Mouse (Mus musculus) R1 (cell line): ENCODE measurements around the gene Olfr13.
"Not testable (repeated sequence)": the region's sequence is repeated elsewhere in the genome, so short reads cannot be mapped to it uniquely, and the experiment has no call there.

ENCODE experiments used
- DNase-seq: peaks from one replicate; pipeline ENCODE4 v3.0.0-alpha.2; 2018; ENCODE audit warnings: low read depth, low spot score

The Olfr13 gene

DNA sequence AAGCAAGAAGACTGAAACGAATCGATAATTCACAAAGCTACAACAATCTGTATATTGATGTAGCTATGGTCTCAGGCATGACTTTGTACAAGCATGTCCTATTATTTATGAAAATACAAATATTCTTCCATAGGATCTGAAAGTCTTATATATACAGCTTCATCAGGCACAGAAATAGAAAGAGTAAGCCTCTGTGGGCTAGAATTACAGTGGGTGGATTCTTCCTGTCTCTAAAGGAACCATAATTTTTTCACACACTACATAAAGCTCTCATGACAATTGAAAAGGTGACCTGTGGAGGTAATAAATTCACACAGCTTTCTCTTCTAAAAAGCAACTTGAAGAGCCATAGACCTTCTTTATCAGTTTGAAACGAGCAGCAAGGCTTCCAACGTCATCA, at the start of gene Olfr13:
TSS of gene Olfr13 (plus strand) at position 301 of the 400 bp plus-strand sequence.
- no peak for DNase-seq

DNA sequence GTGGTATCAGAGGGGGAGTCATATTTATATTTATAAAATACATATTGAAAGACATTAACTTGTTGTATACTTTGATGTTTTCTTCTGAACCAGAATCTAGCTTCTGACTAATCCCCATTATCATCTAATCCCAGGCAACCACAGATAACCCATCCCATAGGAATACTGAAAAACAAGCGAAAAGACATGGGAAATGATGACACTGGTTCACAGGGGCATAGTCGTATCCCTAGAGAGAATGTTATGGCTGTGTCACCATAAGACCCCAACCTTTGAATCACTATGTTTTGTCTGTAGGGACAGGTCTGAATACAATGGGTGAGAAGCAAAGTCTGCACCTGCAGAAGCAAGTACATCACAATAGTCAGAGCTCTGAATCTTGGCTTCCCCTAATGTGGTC, 25.7 kb upstream of the Olfr13 start, which contains the start of gene Olfr237-ps1:
TSS of gene Olfr237-ps1 (plus strand) at position 301 of the 400 bp plus-strand sequence.
- not testable (repeated sequence) for DNase-seq

DNA sequence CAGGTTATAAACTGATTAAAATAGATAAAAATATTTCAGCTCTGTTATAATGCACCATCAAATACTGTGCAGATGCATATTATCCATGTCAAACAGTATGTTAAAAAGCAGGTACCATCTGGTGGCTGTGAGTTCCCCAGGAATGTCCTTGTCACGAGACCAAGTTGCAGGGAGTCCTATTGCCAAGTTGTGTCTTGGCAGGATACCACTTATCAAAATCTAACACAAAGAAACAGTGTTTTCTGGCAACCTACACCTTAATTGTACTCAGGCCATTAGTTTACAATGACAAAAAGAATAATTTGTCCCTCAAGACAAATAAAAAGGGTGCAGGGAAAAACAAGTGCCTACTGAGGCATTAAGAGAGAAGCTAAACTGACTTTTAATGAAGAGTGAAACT, 12.4 kb upstream of the Olfr13 start:
- DNase-seq, result no peak

DNA sequence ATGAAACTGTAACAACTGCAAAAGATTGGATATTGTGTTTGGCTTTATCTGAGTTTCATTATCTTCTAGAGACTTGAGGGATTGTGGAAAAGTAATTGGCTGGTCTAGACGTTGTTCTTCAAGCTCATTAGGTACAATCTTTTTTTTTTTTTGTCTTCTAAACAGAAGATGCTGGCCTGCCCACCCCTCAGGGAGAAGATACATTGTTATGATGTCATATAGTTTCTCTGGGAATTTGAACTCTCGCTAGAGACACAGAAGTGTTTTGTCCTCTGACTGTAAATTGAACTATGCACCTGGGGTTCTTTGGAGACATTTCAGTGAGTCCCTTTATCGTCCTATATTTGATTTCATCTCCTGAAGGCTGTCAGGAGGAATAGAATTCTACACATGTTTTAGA, 9.0 kb upstream of the Olfr13 start, which contains the start of gene Olfr437:
TSS of gene Olfr437 (plus strand) at position 301 of the 400 bp plus-strand sequence.
- DNase-seq, result no peak

DNA sequence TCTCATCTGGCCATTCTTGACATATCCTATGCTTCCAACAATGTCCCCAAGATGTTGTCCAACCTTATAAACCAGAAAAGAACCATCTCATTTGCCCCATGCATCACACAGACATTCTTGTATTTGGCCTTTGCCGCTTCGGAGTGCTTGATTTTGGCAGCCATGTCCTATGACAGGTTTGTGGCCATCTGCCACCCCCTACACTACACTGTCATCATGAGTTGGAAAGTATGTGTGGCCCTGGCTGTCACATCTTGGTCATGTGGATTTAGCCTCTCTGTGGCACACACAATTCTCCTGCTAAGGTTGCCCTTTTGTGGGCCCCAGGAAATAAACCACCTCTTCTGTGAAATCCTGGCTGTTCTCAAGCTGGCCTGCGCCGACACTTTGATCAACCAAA, 4.7 kb upstream of the Olfr13 start:
- DNase-seq, result no peak

DNA sequence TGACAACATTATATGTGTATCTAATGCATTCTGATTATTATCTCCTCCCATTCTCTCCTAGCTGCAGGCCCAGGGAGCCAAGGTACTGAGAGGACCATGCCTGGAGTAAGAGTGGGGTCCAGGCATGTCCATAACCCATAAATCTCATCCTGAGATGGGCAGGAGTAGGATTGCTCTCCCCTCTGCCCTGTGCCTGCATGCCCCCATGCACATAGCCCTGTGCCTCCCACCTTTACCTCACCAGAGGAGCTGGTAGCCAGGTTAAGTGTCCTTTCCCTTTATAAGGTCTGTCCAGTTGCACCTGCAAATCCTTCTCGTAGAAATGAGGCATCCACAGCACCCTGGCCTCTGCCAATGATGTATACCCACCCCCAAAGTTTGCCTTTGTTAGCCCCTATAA, 6.2 kb downstream of the Olfr13 start:
- DNase-seq, result no peak

DNA sequence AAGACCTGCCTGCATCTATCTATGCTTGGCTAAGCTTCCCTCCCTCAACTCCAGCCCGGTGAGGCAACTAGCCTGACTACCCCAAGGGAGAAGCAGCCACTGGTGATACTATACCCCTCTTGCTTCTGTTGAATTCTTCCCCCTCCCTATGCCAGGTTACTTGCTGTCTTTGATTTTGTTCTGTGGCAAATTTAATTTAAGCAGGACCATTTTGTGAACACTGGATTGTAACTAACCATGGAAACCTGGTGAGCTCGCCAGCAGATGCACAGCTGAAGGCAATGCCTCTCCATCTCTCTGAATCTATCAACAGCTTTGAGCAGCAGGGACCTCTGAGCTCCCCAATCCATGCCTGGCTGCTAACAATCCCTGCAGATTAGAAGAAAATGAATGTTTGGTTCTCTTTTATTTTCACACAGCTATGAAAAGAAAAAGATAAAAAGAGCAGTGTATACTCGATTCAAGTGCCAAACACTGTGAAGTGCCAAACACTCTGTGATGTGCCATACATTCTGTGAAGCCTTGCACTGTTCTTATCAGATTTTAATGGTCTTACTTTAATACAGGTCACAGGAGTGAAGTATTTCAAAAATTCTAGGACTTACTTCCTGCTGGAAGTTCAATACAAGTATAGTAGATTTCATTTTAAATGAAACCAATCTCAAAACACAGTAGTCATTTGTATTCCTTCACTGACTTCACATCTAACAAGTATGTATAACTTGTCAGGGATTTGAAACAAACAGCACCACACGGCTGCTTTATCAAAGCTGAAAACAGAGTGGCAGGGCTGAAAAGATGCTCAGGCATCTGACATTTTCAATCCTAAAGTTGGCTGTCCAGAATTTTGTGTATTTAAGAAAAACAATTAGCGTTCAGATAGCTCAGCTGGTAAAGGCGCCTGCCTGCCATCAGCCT, 6.9 kb downstream of the Olfr13 start:
- DNase-seq, result no peak

DNA sequence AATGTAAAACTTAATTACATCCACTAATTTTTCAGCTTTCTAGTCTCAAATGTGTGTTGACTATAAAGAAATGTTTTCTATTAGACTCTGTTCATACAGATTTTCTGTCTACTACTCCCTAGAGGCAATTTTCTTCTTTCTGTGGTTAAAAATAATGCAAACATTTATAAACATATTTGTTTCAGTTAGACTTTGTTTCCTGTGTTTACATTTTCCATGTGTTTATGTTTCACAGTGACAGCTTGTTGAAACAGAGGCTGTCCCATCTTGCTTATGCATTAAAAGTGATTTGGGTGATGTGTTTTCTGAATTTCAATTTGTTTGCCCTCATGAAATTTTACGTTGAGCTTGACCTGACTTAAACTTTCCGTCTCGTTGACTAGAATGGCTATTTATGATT, 19.0 kb downstream of the Olfr13 start:
- DNase-seq, result no peak

DNA sequence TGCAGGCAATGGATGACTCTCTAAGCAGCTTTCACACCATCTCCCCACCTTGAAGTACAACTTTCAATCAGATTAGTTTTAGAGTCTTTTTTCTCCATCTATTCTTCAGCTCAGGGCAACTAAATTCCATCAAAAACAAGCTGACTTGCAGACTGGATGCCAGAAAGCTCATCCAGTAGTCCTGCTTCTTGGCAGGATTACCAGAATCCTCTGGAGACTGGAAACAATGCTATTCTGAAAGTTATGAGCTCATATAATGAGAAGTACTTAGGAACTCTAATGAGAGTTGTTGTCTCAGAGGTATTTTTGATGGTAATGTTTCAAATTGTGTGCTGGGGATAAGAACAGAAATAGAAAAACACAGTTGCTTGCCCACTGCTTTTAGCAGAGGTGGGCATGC, 24.8 kb downstream of the Olfr13 start, which contains the start of gene Olfr435:
TSS of gene Olfr435 (plus strand) at position 366 of the 400 bp plus-strand sequence.
- no peak for DNase-seq

DNA sequence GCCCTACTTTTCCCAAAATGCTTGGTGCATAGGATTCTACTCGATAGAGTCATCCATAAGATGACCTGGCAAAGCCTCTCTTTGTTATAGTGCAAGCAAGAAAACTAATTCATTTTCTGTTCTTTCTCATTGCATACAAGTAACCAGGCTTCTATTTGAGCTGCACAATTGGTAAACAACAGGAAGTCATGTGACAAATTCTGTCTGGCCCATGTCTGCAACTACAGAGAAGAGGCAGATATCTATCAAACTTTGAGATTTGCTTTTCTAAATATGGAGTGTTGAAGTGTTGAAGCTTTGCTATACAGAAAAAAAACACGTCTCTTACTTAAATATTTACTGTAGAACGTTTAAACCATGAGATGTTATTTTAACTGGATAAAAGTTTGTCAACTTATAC, 26.2 kb downstream of the Olfr13 start:
- DNase-seq, result no peak

DNA sequence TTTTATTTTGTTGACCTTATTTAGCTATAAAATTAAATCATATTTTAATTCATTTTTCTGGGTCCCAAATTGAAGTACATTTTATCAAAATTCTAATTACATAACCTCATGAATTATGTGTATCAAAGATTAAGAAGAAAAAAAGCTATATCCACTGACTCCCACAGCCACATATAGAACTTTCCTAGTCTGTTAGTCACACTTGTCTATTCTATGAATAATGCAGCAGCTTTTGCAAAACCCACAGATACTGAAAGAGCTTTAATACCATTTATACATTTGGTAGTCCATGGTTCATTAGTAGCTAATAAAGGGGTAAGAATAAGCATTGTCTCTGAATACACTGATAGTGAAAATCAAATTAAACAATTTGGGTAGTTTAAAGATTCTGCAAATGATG, 30.8 kb downstream of the Olfr13 start:
- DNase-seq, result no peak

DNA sequence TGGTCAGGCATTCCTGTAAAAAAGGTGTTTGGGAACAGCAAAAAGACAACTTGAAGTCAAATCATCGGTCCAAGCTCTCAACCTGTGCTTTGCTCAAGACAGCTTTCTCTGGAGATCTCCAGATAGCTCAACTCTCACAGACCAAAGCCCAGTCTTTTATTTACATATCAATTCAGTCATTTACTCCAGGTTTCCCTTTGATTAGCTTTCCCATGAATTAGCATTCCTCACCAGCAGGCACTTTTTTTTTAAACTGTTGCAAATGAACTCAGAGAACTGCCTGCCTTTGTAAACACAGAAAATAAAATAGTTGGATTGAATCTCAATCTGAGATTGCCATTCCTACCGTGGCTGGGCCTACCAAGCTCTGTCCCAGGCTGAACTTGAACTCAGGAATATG, 33.4 kb downstream of the Olfr13 start:
- peak; percentile 72 for DNase-seq

DNA sequence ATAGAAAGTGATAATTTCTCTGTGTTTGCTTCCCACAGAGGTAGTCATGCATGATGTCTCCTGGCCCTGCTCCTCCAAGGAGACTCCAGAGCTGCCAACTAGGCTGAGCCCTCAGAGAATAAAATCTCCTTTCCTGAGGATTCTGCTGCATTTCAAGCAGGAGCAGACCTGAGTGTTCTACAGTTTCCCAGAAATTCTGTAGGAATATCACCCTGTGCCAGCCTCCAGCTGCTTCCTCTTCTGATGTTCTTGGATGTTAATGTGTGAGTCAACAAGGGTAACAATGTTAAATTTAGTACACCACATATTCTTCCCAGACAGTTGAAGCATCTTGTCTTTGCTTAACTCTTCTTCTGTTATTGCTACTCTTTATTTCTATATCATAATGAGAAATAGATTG, 40.9 kb downstream of the Olfr13 start, which contains the start of gene Olfr434:
TSS of gene Olfr434 (plus strand) at position 149 of the 400 bp plus-strand sequence.
- DNase-seq, result not testable (repeated sequence)
